In genomic region chr1:172018336-172019311, GRCm38 (mm10) we compare ENCODE assay signal across 14 mouse cellular contexts. TPM values are rescaled to one million over a fixed set of nuclear protein-coding genes. Genes with fewer than 3 reads are reported as not detected.
DNase-seq lines count a peak whose midpoint lies in the region; ATAC-seq and TF ChIP-seq lines count a peak whose summit lies in the region.
"Had no signal": no experiment of that assay in that cellular context is flagged by ENCODE, and none has a peak within 500 bp of the region (broad histone marks: within the 10 kb centered on the region; RNA-seq: fewer than 3 reads in every experiment).

No protein-coding gene starts in this region.

- WGBS in embryonic facial prominence, embryonic 14.5 days = 84% methylated on average over 9 of the region's 9 CpGs
- 52% methylated on average over 9 of the region's 9 CpGs for WGBS in hindbrain, embryonic 16.5 days
- 57% methylated on average over 9 of the region's 9 CpGs for WGBS in midbrain, postnatal 0 days
- 81% methylated on average over 9 of the region's 9 CpGs for WGBS in kidney, embryonic 14.5 days

- H3K27ac ChIP-seq in embryonic facial prominence, embryonic 14.5 days (replicated peaks; ENCODE audit: low read depth, low read length) = peak overlapping the region; percentile 35; the same call in 1 of the 2 replicates
- peak overlapping the region; percentile 54 for H3K27ac ChIP-seq in hindbrain, embryonic 16.5 days (ENCODE audit: low read depth, low read length)
- H3K27ac ChIP-seq in midbrain, postnatal 0 days (ENCODE audit: low read depth, low read length) = peak overlapping the region; percentile 43; the same call in 1 of the 2 replicates
- no peak overlapping the region for H3K27ac ChIP-seq in kidney, embryonic 14.5 days (ENCODE audit: low read depth, low read length)
- H3K27ac ChIP-seq: kidney, postnatal 0 days; liver, embryonic 15.5 days had no signal

- H3K4me2 ChIP-seq in embryonic facial prominence, embryonic 14.5 days (ENCODE audit: low read depth, low read length) = no peak overlapping the region
- H3K4me2 ChIP-seq in hindbrain, embryonic 16.5 days (ENCODE audit: low read length) = no peak overlapping the region
- H3K4me2 ChIP-seq in midbrain, postnatal 0 days (ENCODE audit: low read depth, low read length, poor library complexity, severe bottlenecking) = no peak overlapping the region
- no peak overlapping the region for H3K4me2 ChIP-seq in kidney, embryonic 14.5 days (replicated peaks; ENCODE audit: low read depth, low read length)
- H3K4me2 ChIP-seq: liver, embryonic 15.5 days had no signal

- ATAC-seq in embryonic facial prominence, embryonic 14.5 days (ENCODE audit: low read depth) = peak; percentile 63
- no peak for ATAC-seq in hindbrain, embryonic 16.5 days
- ATAC-seq in midbrain, postnatal 0 days (ENCODE audit: low FRiP score) = no peak
- no peak for ATAC-seq in kidney, embryonic 14.5 days (ENCODE audit: low FRiP score, low TSS enrichment)
- ATAC-seq: activated CD4-positive, CD25-positive, alpha-beta regulatory T cell, adult 4 months had no signal

- H3K4me1 ChIP-seq in embryonic facial prominence, embryonic 14.5 days (ENCODE audit: control insufficient read depth, insufficient read depth, low read length) = peaks cover 49% of the 10 kb centered on the region
- H3K4me1 ChIP-seq in hindbrain, embryonic 16.5 days (ENCODE audit: control insufficient read depth, insufficient read depth, low read depth, low read length) = peaks cover 83% of the 10 kb centered on the region
- H3K4me1 ChIP-seq in midbrain, postnatal 0 days (ENCODE audit: insufficient read depth, low read length) = peaks cover 42% of the 10 kb centered on the region
- peaks cover 32% of the 10 kb centered on the region for H3K4me1 ChIP-seq in kidney, embryonic 14.5 days (ENCODE audit: control insufficient read depth, insufficient read depth, low read length)
- H3K4me1 ChIP-seq: liver, embryonic 15.5 days had no signal

- no peak overlapping the region for H3K4me3 ChIP-seq in embryonic facial prominence, embryonic 14.5 days (ENCODE audit: low read depth, low read length)
- no peak overlapping the region for H3K4me3 ChIP-seq in hindbrain, embryonic 16.5 days (ENCODE audit: low read length)
- no peak overlapping the region for H3K4me3 ChIP-seq in midbrain, postnatal 0 days (ENCODE audit: low read depth, low read length)
- H3K4me3 ChIP-seq in kidney, embryonic 14.5 days (ENCODE audit: low read length) = no peak overlapping the region
- H3K4me3 ChIP-seq: liver, embryonic 15.5 days had no signal

- TF ChIP-seq CTCF in midbrain, postnatal 0 days (IDR thresholded peaks at IDR 0.05) = no peak

- H3K9me3 ChIP-seq in embryonic facial prominence, embryonic 14.5 days (ENCODE audit: control insufficient read depth, low read length) = no peaks in the 10 kb centered on the region
- H3K9me3 ChIP-seq in hindbrain, embryonic 16.5 days (ENCODE audit: control insufficient read depth, low read length) = no peaks in the 10 kb centered on the region
- H3K9me3 ChIP-seq in midbrain, postnatal 0 days (ENCODE audit: low read length) = no peaks in the 10 kb centered on the region
- H3K9me3 ChIP-seq in kidney, embryonic 14.5 days (ENCODE audit: control insufficient read depth, low read length) = no peaks in the 10 kb centered on the region
- H3K9me3 ChIP-seq: liver, embryonic 15.5 days had no signal

- no peaks in the 10 kb centered on the region for H3K27me3 ChIP-seq in embryonic facial prominence, embryonic 14.5 days (replicated peaks; ENCODE audit: control insufficient read depth, insufficient read depth, low read length)
- no peaks in the 10 kb centered on the region for H3K27me3 ChIP-seq in hindbrain, embryonic 16.5 days (replicated peaks; ENCODE audit: control insufficient read depth, insufficient read depth, low read length)
- H3K27me3 ChIP-seq in midbrain, postnatal 0 days (ENCODE audit: insufficient read depth, low read length) = no peaks in the 10 kb centered on the region
- no peaks in the 10 kb centered on the region for H3K27me3 ChIP-seq in kidney, embryonic 14.5 days (ENCODE audit: control insufficient read depth, insufficient read depth, low read length)
- H3K27me3 ChIP-seq: liver, embryonic 15.5 days had no signal

- peak; percentile 28 for DNase-seq in ES-CJ7 (ENCODE audit: low read depth, low spot score)
- peak; percentile 74 for DNase-seq in embryonic facial prominence, embryonic 14.5 days (ENCODE audit: low spot score)
- DNase-seq in midbrain, postnatal 0 days (ENCODE audit: low spot score) = no peak
- DNase-seq in thymus, postnatal 14 days = no peak
- DNase-seq in adrenal gland, adult 8-10 months = no peak
- DNase-seq: right cerebral cortex, adult 18-20 months had no signal

- H3K9ac ChIP-seq in embryonic facial prominence, embryonic 14.5 days (ENCODE audit: low read depth, low read length) = no peak overlapping the region
- no peak overlapping the region for H3K9ac ChIP-seq in hindbrain, embryonic 16.5 days (ENCODE audit: low read depth, low read length)
- H3K9ac ChIP-seq in midbrain, postnatal 0 days (replicated peaks; ENCODE audit: low read length, poor library complexity, severe bottlenecking) = no peak overlapping the region
- H3K9ac ChIP-seq in kidney, embryonic 14.5 days (ENCODE audit: low read depth, low read length) = no peak overlapping the region
- H3K9ac ChIP-seq: liver, embryonic 15.5 days had no signal

- H3K36me3 ChIP-seq in embryonic facial prominence, embryonic 14.5 days (ENCODE audit: control insufficient read depth, insufficient read depth, low read length) = 0 out of 2 replicates have a peak, but pooled peaks cover 7% of the 10 kb centered on the region
- no peaks in the 10 kb centered on the region for H3K36me3 ChIP-seq in hindbrain, embryonic 16.5 days (ENCODE audit: control insufficient read depth, insufficient read depth, low read length)
- H3K36me3 ChIP-seq in midbrain, postnatal 0 days (ENCODE audit: insufficient read depth, low read length) = no peaks in the 10 kb centered on the region
- H3K36me3 ChIP-seq in kidney, embryonic 14.5 days (ENCODE audit: control insufficient read depth, insufficient read depth, low read length) = 0 out of 2 replicates have a peak, but pooled peaks cover 2% of the 10 kb centered on the region
- H3K36me3 ChIP-seq: liver, embryonic 15.5 days had no signal

RNA-seq across cellular contexts. Expression of gene Vangl2, which starts 9.6 kb away (rescaled TPM):
- polyA plus RNA-seq in embryonic facial prominence, embryonic 14.5 days (2014; fragmentation: Nextera tagmentation; extraction: Ambion mirVana) = 13.5 and 16.7 TPM in 2 replicates
- polyA plus RNA-seq in hindbrain, embryonic 16.5 days (2015; fragmentation: Nextera tagmentation; extraction: Ambion mirVana) = 39.9 and 50.1 TPM in 2 replicates
- 85.8 and 115 TPM in 2 replicates for total RNA-seq in midbrain, postnatal 0 days (2014; rRNA removed)
- polyA plus RNA-seq in midbrain, postnatal 0 days (2015; fragmentation: Nextera tagmentation; extraction: Ambion mirVana) = 43.1 and 44.2 TPM in 2 replicates
- 1 to 10 TPM; 4.8 to 7.7 (median 5.1) TPM for total RNA-seq in adrenal gland, adult 8-10 months (2022)
- polyA plus RNA-seq in kidney, embryonic 14.5 days (2014; fragmentation: Nextera tagmentation; extraction: Ambion mirVana) = 18.2 and 19.0 TPM in 2 replicates

RNA-seq across cellular contexts. Expression of gene Nhlh1, which starts 38.7 kb away (rescaled TPM):
- polyA plus RNA-seq in embryonic facial prominence, embryonic 14.5 days (2014; fragmentation: Nextera tagmentation; extraction: Ambion mirVana) = 1.6 and 1.9 TPM in 2 replicates
- 2.6 and 3.2 TPM in 2 replicates for polyA plus RNA-seq in hindbrain, embryonic 16.5 days (2015; fragmentation: Nextera tagmentation; extraction: Ambion mirVana)
- 0.38 and 3.6 TPM in 2 replicates for total RNA-seq in midbrain, postnatal 0 days (2014; rRNA removed)
- 0.12 TPM in 1 of 2 replicates, not detected in the other for polyA plus RNA-seq in midbrain, postnatal 0 days (2015; fragmentation: Nextera tagmentation; extraction: Ambion mirVana)
- not detected for total RNA-seq in adrenal gland, adult 8-10 months (2022)
- polyA plus RNA-seq in kidney, embryonic 14.5 days (2014; fragmentation: Nextera tagmentation; extraction: Ambion mirVana) = not detected in 2 replicates
- total RNA-seq: common myeloid progenitor, adult 5-6 weeks; ES-E14 had no signal
- polyA plus RNA-seq: activated CD4-positive, CD25-positive, alpha-beta regulatory T cell, adult 4 months; heart, embryonic 16.5 days; kidney, postnatal 0 days; liver, embryonic 15.5 days had no signal

Comparison
In these comparisons a context has a peak if more than half of its experiments do, and no peak if none do; other contexts are left out.
1. DNase-seq: peak in ES-CJ7 (single experiment) and embryonic facial prominence, embryonic 14.5 days (single experiment); none in midbrain, postnatal 0 days (single experiment), thymus, postnatal 14 days (single experiment) and adrenal gland, adult 8-10 months (single experiment).